Mouse (Mus musculus) ovary, postnatal 10 days (tissue): ENCODE data around the gene Cib2.
A peak's percentile ranks its signal among the peaks of the same experiment; 100 is the strongest.

ENCODE experiments used
- DNase-seq: peaks from one replicate; pipeline ENCODE4 v3.0.0; 2022; ENCODE audit warnings: low spot score

The Cib2 gene

DNA sequence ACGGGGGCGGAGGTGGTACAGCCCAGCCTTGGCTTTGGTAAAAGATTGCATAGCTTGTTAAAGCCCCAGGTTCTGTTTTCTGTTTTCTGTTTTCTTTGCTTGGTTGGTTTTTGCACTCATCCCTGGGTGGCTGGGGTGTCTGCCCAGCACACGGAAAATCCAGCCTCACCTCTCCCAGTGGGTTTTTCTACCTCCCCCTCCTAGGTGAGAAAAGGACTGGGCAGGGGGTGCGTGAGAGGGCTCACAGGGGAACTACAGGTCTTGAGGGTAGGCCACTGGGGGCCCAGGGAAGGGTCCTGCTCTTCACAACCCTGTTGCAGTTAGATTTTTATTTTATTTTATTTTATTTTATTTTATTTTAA is 15.1 kb downstream of the Cib2 start:
- DNase-seq: no peak

DNA sequence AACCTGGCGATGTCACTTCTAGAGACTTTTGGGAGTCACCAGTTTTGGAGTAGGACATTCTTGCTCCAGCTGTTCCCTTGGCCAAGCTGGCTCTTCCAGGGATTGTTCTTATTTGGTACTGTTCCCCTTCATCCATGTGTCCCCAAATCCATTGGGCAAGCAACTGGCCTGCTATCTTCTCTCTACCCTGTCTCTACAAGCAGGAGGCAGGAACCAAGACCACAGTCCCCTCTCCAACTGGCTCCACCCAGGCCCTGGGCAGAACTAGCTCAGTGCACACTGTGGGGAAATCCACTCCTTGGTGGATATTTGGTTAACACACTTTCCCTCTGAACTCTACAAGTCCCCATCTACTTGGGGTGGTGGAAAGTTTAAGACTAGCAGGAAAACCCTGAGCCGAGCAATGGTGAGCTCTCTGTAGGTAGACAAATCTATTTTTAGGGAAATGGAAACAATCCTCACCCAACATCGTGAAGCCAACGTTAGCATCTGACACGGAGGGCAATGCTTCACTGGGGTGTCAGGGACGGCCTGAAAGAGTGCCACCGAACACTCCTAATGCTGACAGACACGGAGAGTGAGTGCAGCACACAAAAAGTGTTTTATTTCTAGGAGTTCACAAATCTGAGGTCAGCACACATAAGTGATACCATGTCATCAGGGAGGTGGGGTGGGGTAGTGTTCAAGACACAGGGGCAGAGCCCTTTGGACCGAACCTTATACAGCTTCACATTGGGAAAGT is 15.6 kb downstream of the Cib2 start:
- DNase-seq: no peak

DNA sequence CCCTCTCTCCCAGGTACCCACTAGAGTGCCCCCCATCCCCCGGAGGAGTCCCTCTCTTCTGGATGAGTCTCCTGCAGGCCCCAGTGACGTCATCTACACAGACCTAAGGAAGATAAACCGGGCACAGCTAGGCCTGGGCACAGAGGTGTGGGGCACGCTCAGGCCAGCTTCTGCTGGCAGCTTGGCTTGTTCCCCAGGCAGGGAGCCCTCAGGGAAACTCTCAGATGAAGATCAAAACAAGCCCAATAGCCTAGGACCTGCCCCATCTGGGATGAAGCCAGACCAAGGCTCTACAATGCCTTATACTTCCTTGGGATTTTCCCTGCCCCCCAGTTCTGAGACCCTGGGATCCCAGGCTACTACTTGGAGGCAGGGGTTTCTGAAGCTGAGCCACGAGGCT is 19.2 kb downstream of the Cib2 start:
- DNase-seq: no peak

DNA sequence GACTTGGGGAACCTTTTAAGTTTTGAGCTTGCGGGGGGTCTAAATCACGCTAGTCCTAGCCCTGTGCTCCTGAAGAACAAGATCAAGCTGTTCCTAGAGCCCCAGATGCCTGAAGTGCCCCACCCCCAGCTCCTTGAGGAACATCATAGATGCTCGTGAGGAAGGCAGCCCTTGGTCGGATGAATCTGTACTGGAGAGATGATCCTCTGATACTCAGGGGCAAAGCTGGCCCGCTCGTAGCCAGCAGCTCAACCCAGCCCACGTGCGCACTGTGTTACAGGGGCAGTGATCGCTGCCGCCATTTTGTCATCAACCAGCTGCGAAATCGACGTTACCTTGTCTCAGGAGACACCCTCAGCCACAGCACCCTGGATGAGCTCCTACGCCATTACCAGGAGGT is 21.3 kb downstream of the Cib2 start, which contains the start of gene Sh2d7:
Gene Sh2d7, plus strand, starts transcription at position 301 of the 400 bp plus-strand sequence.
- no peak for DNase-seq

DNA sequence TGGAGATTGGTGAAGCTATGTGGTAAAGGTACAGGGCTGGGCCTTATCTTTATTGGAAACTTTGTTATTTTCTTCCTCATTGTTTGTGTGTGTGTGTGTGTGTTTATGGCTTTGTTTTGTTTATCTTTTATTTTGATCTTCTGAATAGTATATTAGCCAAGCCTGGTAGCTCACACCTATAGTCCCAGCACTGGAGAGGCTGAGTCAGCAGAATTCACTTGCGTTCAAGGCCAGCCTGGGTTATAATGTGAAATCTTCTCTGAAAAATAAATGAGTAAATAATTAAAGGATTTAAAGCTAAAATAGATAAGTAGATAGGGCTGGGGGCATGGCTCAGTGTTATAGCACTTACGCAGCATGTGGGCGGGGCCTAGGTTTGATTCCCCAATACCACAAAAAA is 21.8 kb downstream of the Cib2 start:
- no peak for DNase-seq

DNA sequence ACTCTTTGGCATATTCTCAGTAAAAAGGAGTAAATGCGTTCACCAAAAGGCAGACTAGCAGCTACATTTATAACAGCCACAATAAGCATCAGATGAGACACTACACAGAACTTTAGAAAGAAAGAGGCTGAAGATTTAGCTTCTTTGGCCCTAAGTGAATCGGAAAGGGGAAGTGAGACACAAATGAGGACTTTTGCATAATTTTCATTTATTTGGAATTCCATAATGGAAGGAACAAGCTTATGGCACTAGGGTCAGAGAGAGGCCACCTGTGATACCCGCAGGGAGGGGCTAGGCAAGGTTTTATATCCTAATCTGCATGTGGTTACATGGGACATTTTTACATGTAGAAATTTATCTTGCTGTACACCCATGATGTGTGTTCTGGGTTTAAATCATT is 22.5 kb downstream of the Cib2 start:
- DNase-seq: no peak

DNA sequence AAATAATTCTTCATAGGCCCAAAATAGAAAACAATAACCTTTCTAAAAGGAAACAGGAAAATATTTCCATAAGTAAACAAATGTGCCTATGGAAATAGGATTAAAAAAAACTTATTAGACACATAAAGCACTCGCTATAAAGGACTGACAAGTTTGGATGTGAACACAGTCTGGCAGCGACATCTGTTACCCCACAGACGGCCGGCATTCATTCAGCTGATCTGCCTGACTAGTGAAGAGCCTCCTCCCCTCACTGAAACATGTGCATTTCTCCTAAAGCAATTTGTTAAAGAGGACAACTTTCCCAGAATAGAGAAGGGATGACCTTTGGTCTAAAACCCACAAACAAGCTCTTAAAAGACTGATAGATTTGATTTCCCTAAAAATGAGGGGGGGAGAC is 23.0 kb downstream of the Cib2 start:
- no peak for DNase-seq

DNA sequence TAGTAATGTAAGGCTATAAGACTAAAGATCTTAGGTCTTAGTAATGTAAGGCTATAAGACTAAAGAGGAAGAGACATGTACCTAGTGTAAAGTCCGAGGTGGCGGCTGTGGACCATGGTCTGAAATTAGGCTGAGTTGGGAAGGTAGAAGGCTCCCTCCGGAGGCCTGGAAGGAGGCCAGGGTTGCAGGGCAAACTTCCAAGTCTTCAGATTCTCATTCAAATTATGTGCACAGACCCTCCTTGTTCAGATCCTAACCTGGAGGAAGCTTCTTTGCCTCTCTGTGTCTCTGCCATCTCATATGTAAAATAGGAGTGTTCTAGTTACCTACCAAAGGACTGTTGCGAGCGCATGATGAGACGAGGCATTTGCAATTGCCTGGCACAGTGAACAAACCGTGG is 23.8 kb downstream of the Cib2 start:
- no peak for DNase-seq

DNA sequence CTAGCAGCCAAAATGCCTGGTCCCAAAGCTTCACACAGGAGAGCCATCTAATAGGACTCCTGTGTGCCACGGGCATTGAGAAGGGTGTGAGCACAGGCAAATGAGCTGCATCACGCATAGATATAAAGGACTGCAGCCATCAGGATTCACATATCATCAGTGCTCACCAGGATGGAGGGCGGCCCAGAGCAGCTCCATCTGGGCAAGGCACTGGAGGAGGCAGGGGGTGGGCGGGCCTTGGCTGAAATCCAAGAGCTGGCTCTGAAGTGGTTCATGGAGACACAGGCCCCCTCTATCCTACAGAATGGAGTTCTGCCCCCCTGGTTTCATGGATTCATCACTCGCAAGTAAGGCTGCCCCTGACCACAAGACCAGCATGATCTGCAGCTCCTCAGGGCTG is 26.0 kb downstream of the Cib2 start:
- no peak for DNase-seq

DNA sequence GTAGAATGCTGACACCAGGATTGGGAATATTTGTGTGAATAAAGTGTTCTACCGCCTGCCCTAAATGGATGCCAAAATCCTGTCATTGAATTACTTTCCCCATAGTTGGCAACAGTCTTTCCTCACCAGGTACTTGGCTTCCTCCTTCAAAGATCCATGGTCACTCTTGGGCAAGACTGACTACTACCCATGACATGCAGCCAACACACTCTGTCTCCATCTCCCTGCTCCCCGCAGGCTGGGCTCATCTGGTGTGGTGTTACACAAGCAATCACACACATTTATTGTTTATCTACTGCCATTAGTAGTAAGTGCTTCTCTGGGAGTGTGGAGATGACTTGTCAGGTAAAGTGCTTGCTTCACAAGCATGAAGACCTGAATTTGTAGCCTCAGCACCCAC is 27.1 kb downstream of the Cib2 start:
- no peak for DNase-seq

DNA sequence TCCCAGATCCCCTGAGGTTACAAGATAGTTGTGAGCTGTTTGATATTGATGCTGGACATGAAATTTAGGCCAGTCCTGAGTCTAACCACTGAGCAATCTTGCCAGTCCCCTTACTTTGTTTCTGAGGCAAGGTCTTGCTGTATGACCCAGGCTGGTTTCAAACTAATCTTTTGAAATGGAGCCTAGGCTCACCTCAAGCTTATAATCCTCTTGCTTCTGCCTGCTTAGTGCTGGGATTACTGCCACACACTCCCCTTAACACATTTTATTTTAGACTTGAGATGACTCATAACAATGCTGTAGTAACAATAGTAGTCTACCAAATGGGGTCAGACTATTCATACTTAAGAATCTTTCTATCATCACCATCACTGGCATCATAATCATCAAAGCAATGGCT is 28.6 kb downstream of the Cib2 start:
- no peak for DNase-seq

DNA sequence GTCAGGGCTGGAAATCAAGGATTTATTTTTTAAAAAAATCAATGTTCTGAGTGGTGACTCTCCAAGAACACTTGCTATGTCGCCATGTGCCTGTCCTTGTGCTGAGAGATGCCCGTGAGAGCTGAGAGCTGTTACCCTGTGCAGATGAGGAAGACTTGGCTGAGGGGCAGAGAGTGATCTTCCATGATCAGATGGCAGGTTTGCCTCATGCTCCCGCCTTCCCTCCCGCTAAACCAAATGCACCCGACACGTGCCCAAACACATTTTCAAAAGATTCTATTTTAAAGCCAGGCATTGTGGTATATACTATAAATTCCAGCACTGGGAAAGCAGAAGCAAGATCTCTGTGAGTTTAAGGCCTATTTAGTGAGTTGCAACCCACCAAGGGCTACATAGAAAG is 29.2 kb downstream of the Cib2 start:
- no peak for DNase-seq

DNA sequence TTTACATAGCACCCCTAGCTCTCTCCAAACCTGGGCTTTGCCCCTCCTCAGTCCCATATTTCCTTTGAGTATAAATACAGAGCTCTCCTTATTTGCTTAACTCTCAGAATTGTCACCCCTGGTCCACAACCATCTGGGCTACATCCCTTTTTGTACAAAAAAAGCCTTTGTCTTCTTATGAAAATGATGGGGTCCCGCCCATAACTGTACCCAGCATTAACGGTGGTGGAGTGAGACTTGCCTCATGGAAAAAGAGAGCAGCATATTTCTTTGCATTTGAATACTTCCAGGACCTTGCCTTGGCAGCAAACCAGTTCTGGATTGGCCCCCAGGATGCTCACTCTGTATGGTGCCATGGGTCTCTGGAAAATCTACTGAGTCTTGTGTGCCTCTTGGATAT is 30.1 kb downstream of the Cib2 start:
- DNase-seq: no peak

DNA sequence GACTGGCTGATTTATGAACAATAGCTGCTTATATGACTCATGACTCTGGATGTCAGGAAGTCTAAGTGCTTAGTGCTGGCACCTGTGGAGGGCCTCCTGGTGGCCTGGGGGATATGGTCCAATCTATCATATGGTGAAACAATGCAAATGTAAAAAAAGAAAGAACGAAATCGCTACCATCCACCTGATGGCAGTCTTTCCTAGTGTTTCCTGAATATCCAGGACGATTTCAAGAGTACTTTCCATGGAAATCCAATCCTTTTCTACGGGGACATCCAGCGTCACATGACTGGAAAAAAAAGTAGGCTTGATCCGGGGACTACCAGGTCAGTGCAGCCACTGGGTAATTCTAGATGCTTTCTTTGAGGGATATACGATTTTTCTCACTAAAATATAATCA is 32.3 kb downstream of the Cib2 start:
- DNase-seq: no peak

DNA sequence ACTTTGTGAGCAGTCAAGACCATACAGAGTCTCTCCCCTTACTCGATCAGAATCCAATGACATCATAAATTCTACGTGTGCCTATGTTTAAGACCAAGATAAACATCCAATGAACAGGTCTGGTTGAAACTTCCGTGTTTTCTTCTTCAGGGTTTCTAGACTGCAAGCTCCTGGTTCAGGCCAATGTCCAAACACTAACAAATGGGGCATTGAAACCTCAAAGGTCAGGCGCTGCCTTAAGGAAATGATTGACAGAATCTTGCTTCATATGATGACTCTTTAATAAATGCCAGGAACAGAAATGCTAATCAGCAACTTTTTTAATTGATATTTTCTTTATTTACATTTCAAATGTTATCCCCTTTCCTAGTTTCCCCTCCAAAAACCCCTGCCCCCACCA is 39.7 kb downstream of the Cib2 start:
- DNase-seq: no peak

DNA sequence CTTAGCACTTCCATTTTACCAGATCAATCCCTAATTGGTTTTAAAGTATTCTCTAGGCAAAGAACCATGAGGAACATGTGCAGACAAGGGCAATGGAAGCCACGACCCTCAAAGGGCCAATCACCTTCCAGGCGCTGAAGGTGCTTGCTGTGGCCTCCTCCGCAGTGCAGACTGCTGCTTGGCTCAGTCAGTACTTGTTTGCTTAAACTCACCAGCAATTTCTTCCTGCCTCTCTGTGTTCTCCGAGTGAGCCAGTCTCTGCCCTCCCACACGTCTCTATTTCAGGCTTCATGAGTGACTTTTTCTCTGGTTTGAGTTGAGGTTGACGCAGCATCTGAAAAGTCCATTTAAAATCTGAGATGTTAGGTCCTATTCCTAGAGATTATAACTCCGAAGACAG is 41.1 kb downstream of the Cib2 start:
- DNase-seq: no peak

DNA sequence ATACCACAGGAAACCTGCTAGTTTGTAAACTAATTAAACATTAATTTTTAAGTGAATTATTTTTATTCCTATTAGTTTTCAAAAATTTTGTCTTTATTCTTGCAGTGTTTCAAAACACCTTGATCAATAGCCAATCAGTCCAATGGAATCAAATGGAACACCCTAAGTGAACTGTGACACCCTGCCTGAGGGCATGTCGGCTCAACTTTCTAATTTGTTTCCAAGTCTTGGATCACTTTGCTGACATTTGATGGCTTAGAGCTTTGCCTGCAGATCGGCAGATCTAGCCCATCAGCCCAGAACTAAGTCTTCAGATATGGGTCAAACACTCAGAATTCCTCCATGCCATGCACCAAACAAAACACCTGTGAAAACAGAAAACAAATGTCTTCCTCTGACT is 44.0 kb downstream of the Cib2 start:
- DNase-seq: no peak

DNA sequence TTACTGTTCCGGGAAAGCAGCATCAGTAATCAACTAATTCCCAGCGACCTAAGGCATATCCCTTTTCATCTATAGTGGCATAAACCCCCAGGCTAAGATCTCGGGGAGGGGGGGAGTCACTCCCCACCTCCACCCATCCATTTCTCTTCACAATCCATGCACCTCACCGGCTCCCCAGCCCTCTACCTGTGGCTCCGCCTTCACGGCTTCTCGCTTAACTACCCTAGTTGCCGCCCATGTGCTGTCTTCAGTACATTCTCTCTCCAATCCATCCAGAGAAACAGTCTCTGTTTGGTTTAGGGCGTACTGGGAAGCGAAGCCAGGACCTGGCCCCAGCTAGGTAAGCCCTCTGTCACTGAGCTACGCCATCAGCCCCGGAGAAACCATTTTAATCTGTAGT is 57.1 kb downstream of the Cib2 start:
- no peak for DNase-seq

DNA sequence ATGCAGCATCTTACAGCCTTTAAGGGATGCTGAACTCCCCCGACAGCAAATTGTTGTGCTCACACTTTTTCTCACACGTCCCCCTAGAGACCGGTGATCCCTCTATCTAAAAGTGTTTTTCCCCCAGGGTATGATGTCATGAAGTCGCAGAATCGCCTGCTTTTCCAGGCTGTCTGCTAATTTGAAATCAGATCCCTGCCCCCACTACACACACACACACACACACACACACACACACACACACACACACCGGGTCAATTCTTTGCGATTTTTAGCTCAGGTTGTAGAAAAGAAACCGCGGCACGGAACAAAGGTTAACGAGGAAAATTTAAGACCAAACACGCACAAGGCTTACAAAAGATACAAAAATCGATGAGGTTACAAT is 57.9 kb downstream of the Cib2 start:
- no peak for DNase-seq

DNA sequence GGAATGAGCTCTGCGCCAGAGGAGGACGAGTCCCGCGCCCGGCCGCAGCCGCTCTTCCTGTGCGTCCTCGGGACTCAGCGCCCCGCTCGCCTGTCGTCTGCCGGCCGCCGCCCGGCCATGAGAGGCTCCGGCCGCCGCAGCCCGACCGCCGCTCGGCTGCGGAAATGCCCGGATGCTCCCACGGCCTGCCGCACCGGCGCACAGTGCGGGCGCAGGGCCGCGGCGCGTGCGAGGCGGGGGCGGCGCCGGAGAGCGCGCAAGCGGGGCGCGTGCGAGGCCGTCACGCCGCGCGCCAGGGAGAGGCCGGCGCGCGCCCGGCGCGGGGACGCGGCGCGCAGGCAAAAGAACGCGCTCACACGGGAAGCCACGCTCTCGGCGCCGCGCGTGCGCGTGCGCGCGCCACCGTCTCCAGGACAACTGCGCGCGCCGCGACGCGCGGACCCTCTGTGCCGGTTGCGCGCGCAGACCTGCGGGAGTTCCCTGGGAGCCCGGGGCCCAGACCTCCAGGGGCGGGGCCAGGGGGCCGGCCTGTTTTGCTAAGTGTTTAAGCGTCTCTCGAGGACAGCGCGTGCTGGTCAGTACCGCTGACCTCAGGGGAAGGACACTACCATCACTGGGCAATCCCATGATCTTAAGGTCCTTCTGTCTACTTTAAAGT is 58.4 kb downstream of the Cib2 start, which contains the start of gene Dmxl2:
Gene Dmxl2, minus strand, starts transcription at position 174 of the 658 bp plus-strand sequence.
- DNase-seq: peak; percentile 64

DNA sequence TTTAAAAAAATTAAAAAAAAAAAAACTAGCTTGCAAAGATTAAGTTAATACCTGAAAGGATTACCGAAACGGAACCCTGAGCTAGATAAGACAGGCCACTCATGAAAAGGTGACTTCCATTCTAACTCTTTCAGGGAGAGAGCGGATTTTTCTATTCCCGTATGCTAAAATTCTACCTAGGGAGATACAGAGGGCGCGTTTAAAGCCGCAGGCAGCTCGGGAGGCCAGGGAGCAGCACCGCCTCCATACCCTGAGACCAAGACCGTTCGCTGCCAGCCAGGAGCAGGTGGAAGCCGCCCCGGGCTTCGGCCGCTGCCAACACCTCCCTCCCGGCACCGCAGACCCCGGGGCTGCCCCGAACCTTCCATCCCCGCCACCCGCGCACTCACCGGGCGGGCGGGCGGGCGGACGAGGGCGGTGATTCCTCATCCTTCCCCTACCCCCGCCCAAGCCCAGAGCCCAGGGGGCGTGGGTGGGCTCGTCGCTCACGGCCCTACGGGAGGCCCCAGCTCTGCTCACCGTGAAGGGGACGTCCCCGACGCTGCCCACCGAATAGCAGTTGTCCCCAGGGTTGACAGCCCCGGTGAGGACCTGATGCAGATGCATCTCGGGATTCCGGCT is 59.1 kb downstream of the Cib2 start:
- peak; percentile 21 for DNase-seq

DNA sequence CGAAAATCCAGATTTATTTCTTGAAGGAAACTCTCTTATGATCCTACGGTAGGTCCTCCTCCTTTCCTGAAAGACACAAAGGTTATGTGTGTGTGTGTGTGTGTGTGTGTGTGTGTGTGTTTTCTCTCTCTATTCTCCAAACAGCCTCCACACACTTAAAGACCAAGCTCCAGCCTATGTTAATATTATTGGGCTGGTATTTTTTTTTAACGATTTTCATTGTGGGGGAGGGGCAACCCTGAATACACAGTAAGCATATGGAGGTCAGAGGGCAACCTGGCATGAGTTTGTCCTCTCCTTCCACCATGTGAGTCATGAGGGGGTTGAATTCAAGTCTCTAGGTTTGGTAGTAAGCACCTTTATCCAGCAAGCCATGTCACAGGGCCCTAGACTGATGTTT is 60.2 kb downstream of the Cib2 start:
- DNase-seq: no peak

DNA sequence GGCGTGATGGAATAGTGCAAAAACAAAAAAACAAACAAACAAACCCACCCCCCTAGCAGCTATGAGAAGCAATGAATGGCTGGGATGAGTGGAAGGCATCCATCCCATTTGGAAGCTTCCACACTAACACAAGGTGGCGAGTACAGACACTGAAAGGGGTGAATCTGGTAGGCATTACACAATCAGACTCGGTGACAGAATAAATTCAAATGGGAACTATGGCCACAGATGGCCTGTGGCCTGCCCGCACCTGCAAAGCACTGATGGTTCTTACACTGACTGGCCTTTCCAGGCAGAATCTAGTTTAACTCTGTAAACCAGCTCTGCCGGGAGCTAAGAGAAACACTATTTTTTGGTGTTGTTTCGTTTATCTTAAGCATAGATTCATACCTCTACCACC is 60.7 kb downstream of the Cib2 start:
- DNase-seq: no peak
